Mouse (Mus musculus) lung, postnatal 0 days (tissue): ENCODE results near the gene Rbfox1.

Experiments used
- CTCF ChIP-seq: IDR thresholded peaks from 2 replicates; pipeline ENCODE4 v1.5.1; 2016; ENCODE audit warnings: antibody characterized with exemption, mild to moderate bottlenecking
- EP300 ChIP-seq: IDR thresholded peaks from 2 replicates; pipeline ENCODE4 v1.6.1; 2016; ENCODE audit warnings: antibody characterized with exemption, mild to moderate bottlenecking, control low read depth

DNA sequence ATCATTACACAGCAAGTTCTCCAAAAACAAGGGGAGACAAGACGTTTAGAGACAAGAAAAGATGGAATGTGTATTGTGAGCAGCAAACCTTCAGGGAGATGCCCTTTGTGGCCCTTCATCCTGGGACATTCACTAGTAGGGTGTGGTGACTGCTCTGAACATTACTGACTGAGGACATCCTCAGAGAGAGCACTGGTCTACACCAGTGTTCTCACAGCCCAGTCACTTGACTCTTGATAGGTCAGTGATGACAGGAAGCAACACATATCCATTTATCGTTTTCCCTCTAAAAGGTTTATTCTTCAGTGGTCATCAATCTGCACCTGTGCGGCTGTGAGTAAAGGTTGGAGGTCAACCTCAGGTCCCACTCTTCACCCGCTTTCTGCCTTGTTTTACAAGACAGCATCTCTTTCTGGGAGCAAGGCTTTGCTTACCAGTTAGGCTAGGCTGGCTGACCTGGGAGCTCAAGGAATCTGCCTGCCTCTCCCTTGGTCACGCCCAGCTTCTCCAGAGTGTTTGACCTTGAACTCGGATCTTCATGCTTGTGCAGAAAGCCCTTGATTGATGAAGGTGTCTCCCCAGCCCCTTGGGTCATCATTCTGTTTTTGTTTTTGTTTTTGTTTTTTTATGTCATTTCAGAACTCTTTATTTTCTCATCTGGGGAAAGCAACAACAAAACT lies 892.5 kb downstream of the Rbfox1 start:
- no peak for TF ChIP-seq CTCF
- TF ChIP-seq EP300 = no peak
